Mouse (Mus musculus) bone marrow macrophage, adult 2 months (primary cell): ENCODE results near the gene Plekhm1.

ENCODE experiments used
- CTCF ChIP-seq: IDR thresholded peaks from 2 replicates; pipeline ENCODE4 v1.5.1; 2012; ENCODE audit warnings: low read depth, mild to moderate bottlenecking, low read length, moderate library complexity
- POLR2A ChIP-seq: IDR thresholded peaks from 2 replicates; pipeline ENCODE4 v1.6.1; 2012; ENCODE audit warnings: mild to moderate bottlenecking, low read depth, low read length, borderline replicate concordance

DNA sequence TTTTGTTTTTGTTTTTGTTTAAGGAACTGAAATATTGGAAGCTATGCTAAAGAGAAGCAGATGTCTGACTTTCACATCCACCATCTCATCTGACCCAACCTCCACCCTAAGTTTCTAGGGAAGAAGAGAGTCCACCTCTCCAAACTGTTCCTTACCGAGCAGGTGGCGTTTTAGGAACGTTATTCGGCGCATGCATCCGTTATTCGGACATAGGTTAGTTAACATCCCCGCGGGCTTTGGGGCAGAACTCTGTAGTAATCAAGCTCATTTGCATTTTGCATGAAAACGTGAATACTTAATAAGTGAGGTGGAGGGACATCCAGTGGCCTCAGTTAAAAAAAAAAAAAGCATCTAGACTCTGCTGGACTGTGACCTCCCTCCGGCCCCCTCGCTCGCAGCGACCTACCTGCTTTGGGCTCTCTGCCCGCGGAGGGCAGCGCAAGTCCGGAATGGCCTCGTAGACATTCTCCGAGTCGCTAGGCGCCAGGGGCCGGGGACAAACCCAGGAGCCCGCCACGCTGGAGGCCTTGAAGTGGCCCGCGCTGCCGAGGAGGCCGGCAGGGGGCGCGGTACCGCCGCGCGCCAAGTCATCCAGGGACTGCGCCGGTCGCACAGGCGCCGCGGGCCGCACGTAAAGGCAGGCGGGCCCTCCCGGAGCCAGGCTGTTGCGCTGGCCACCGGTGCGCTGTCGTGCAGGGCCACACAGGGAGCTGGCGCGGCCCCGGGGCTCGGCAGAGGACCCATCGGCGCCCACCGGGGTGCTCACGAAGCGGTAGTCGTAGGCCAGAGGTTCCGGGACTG, 52.4 kb downstream of the Plekhm1 start:
- TF ChIP-seq CTCF = no peak; the same call in 1 of the 2 replicates
- TF ChIP-seq POLR2A = no peak
